Mouse (Mus musculus): ENCODE results near the gene Irf4. TPM values are rescaled to one million over a fixed set of nuclear protein-coding genes. Genes with fewer than 3 reads are reported as not detected.
A peak's percentile ranks its signal among the peaks of the same experiment; 100 is the strongest.

Irf4 gene
- polyA plus RNA-seq, 1 experiment, result 2.9 TPM

- WGBS, result 9% methylated on average over 11 of the region's 11 CpGs
- no peaks in the 10 kb centered on the region for H3K4me1 ChIP-seq (ENCODE audit: control insufficient read depth, insufficient read depth, low read length)
- peak overlapping the region; percentile 63 for H3K4me3 ChIP-seq (replicated peaks; ENCODE audit: extremely low read depth, low read depth, low read length)
- DNase-seq, result no peak
- TF ChIP-seq CTCF (IDR thresholded peaks at IDR 0.05; ENCODE audit: insufficient read depth, low read length) (no peak), POLR2A (IDR thresholded peaks at IDR 0.05; ENCODE audit: borderline replicate concordance, extremely low read depth, low read depth, low read length) (no peak)
These were observed 623 bp downstream of the Irf4 start for GRCm38 (mm10) chr13:30749557-30750141.

- DNase-seq, result no peak
- no peak for TF ChIP-seq POLR2A (IDR thresholded peaks at IDR 0.05; ENCODE audit: borderline replicate concordance, extremely low read depth, low read depth, low read length)
- no peak for TF ChIP-seq CTCF (IDR thresholded peaks at IDR 0.05; ENCODE audit: insufficient read depth, low read length)
- Histone ChIP-seq H3K4me1 (ENCODE audit: control insufficient read depth, insufficient read depth, low read length) (no peaks in the 10 kb centered on the region), H3K4me3 (replicated peaks; ENCODE audit: extremely low read depth, low read depth, low read length) (peak overlapping the region; percentile 43)
- WGBS, result 6% methylated on average over 33 of the region's 33 CpGs
These were observed 1.7 kb downstream of the Irf4 start for GRCm38 (mm10) chr13:30750461-30751303.

- Histone ChIP-seq H3K4me1 (ENCODE audit: control insufficient read depth, insufficient read depth, low read length) (no peaks in the 10 kb centered on the region), H3K4me3 (replicated peaks; ENCODE audit: extremely low read depth, low read depth, low read length) (no peak overlapping the region)
- DNase-seq, result no peak
- no peak for TF ChIP-seq POLR2A (IDR thresholded peaks at IDR 0.05; ENCODE audit: borderline replicate concordance, extremely low read depth, low read depth, low read length)
- WGBS, result 52% methylated on average over 6 of the region's 6 CpGs
These were observed 2.2 kb downstream of the Irf4 start for GRCm38 (mm10) chr13:30751304-30751580.

GRCm38 (mm10) chr13:30752581-30753187, 3.7 kb downstream of the Irf4 start:
- Histone ChIP-seq H3K4me1 (ENCODE audit: control insufficient read depth, insufficient read depth, low read length) (no peaks in the 10 kb centered on the region), H3K4me3 (replicated peaks; ENCODE audit: extremely low read depth, low read depth, low read length) (no peak overlapping the region)
- DNase-seq, result no peak
- TF ChIP-seq CTCF (IDR thresholded peaks at IDR 0.05; ENCODE audit: insufficient read depth, low read length) (no peak), POLR2A (IDR thresholded peaks at IDR 0.05; ENCODE audit: borderline replicate concordance, extremely low read depth, low read depth, low read length) (no peak)
- WGBS, result 67% methylated on average over 4 of the region's 4 CpGs

- no peak for DNase-seq
- TF ChIP-seq CTCF (IDR thresholded peaks at IDR 0.05; ENCODE audit: insufficient read depth, low read length) (no peak), POLR2A (IDR thresholded peaks at IDR 0.05; ENCODE audit: borderline replicate concordance, extremely low read depth, low read depth, low read length) (no peak)
- Histone ChIP-seq H3K4me3 (replicated peaks; ENCODE audit: extremely low read depth, low read depth, low read length) (no peak overlapping the region), H3K4me1 (ENCODE audit: control insufficient read depth, insufficient read depth, low read length) (no peaks in the 10 kb centered on the region)
- 77% methylated on average over 3 of the region's 3 CpGs for WGBS
These were observed 4.4 kb downstream of the Irf4 start for GRCm38 (mm10) chr13:30753441-30753840.

GRCm38 (mm10) chr13:30754066-30754465, 5.0 kb downstream of the Irf4 start:
- no peak for DNase-seq
- WGBS, result 70% methylated on average over 4 of the region's 4 CpGs
- H3K4me3 ChIP-seq (replicated peaks; ENCODE audit: extremely low read depth, low read depth, low read length), result no peak overlapping the region
- no peaks in the 10 kb centered on the region for H3K4me1 ChIP-seq (ENCODE audit: control insufficient read depth, insufficient read depth, low read length)
- no peak for TF ChIP-seq POLR2A (IDR thresholded peaks at IDR 0.05; ENCODE audit: borderline replicate concordance, extremely low read depth, low read depth, low read length)
- TF ChIP-seq CTCF (IDR thresholded peaks at IDR 0.05; ENCODE audit: insufficient read depth, low read length), result no peak

GRCm38 (mm10) chr13:30754825-30755476, 5.9 kb downstream of the Irf4 start:
- DNase-seq, result no peak
- Histone ChIP-seq H3K4me3 (replicated peaks; ENCODE audit: extremely low read depth, low read depth, low read length) (no peak overlapping the region), H3K4me1 (ENCODE audit: control insufficient read depth, insufficient read depth, low read length) (no peaks in the 10 kb centered on the region)
- TF ChIP-seq CTCF (IDR thresholded peaks at IDR 0.05; ENCODE audit: insufficient read depth, low read length) (no peak), POLR2A (IDR thresholded peaks at IDR 0.05; ENCODE audit: borderline replicate concordance, extremely low read depth, low read depth, low read length) (no peak)
- WGBS, result 70% methylated on average over 10 of the region's 10 CpGs

GRCm38 (mm10) chr13:30755577-30755976, 6.6 kb downstream of the Irf4 start:
- TF ChIP-seq POLR2A (IDR thresholded peaks at IDR 0.05; ENCODE audit: borderline replicate concordance, extremely low read depth, low read depth, low read length), result no peak
- no peak for TF ChIP-seq CTCF (IDR thresholded peaks at IDR 0.05; ENCODE audit: insufficient read depth, low read length)
- WGBS, result 62% methylated on average over 3 of the region's 3 CpGs

GRCm38 (mm10) chr13:30755998-30756639, 7.1 kb downstream of the Irf4 start:
- no peak for DNase-seq
- no peak for TF ChIP-seq POLR2A (IDR thresholded peaks at IDR 0.05; ENCODE audit: borderline replicate concordance, extremely low read depth, low read depth, low read length)
- TF ChIP-seq CTCF (IDR thresholded peaks at IDR 0.05; ENCODE audit: insufficient read depth, low read length), result no peak
- 74% methylated on average over 9 of the region's 9 CpGs for WGBS
- H3K4me3 ChIP-seq (replicated peaks; ENCODE audit: extremely low read depth, low read depth, low read length), result no peak overlapping the region
- no peaks in the 10 kb centered on the region for H3K4me1 ChIP-seq (ENCODE audit: control insufficient read depth, insufficient read depth, low read length)

More at GRCm38 (mm10) chr13:30755577-30755976, 6.6 kb downstream of the Irf4 start:
- DNase-seq, result no peak
- Histone ChIP-seq H3K4me1 (ENCODE audit: control insufficient read depth, insufficient read depth, low read length) (no peaks in the 10 kb centered on the region), H3K4me3 (replicated peaks; ENCODE audit: extremely low read depth, low read depth, low read length) (no peak overlapping the region)

All from lung, adult 2 months (tissue).